Mouse (Mus musculus): ENCODE measurements around the gene Slc7a6os.

Slc7a6os gene

GRCm38 (mm10) chr8:106176891-106177290 lies 33.8 kb downstream of the Slc7a6os start:
- DNase-seq (ENCODE audit: low spot score), result no peak

- DNase-seq (ENCODE audit: low spot score), result no peak
Measured at GRCm38 (mm10) chr8:106173566-106173965, 37.2 kb downstream of the Slc7a6os start.

GRCm38 (mm10) chr8:106169934-106170480 lies 40.7 kb downstream of the Slc7a6os start:
- DNase-seq (ENCODE audit: low spot score), result no peak

- DNase-seq (ENCODE audit: low spot score), result peak; percentile 62
Measured at GRCm38 (mm10) chr8:106169017-106169933, 41.5 kb downstream of the Slc7a6os start.

GRCm38 (mm10) chr8:106168356-106169016 lies 42.2 kb downstream of the Slc7a6os start, which contains the start of gene Slc7a6:
TSS of gene Slc7a6 (plus strand) at chr8:106168857.
- peak; percentile 68 for DNase-seq (ENCODE audit: low spot score)

- peak; percentile 47 for DNase-seq (ENCODE audit: low spot score)
Measured at GRCm38 (mm10) chr8:106165460-106165859, 45.3 kb downstream of the Slc7a6os start.

- DNase-seq (ENCODE audit: low spot score), result no peak
Measured at GRCm38 (mm10) chr8:106163251-106163650, 47.5 kb downstream of the Slc7a6os start.

- no peak for DNase-seq (ENCODE audit: low spot score)
Measured at GRCm38 (mm10) chr8:106159876-106160275, 50.9 kb downstream of the Slc7a6os start.

- no peak for DNase-seq (ENCODE audit: low spot score)
Measured at GRCm38 (mm10) chr8:106158381-106158780, 52.4 kb downstream of the Slc7a6os start.

GRCm38 (mm10) chr8:106157419-106157818 lies 53.3 kb downstream of the Slc7a6os start:
- DNase-seq (ENCODE audit: low spot score), result no peak

- DNase-seq (ENCODE audit: low spot score), result no peak
Measured at GRCm38 (mm10) chr8:106152876-106153275, 57.9 kb downstream of the Slc7a6os start.

GRCm38 (mm10) chr8:106151041-106151440 lies 59.7 kb downstream of the Slc7a6os start:
- no peak for DNase-seq (ENCODE audit: low spot score)

Measured in yolk sac, embryonic 10.5 days (tissue).